Mouse (Mus musculus): ENCODE data around the gene Napb.
"Not testable (repeated sequence)": the region's sequence is repeated elsewhere in the genome, so short reads cannot be mapped to it uniquely, and the experiment has no call there.

The Napb gene

GRCm38 (mm10) chr2:148732327-148733000 lies at the start of gene Napb:
Gene Napb, minus strand, starts transcription at chr2:148732467.
- CTCF ChIA-PET = no interaction called here

DNA sequence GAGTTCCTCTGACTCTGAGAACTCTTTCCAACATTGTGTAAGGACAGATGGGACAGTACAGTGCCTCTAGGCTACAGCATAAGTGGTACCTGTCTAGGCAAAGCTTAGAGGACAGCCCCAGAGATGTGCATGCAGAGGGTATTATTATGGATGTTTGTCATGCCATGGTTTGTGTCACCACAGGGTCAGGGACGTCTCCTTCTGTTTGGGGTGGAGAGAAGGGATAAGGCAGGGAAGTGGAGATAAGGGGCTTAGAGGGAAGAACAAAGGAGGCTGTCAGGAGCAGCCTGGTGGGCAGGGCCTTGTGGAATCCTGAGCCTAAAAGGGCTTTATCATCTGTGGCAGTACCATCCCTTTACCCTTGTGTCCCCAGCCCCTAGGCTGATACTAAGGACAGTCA lies 49.4 kb upstream of the Napb start, which contains the start of gene 8030411F24Rik:
8030411F24Rik (plus strand) TSS at position 301 of the 400 bp plus-strand sequence.
- CTCF ChIA-PET = no interaction called here

DNA sequence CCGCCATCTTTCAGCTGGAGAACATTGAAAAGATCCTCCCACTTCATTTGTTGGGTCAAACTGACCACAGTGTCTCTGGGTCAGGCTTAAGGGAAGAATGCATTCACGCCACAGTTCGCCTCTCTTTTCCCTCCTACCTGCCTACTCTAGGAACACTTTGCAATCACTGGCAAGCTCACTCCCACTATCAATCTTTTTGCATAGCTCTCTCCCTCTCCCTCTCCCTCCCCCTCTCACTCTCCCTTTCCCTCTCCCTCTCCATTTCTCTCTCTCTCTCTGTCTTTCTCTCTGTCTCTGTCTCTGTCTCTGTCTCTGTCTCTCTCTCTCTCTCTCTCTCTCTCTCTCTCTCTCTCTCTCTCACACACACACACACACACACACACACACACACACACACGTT lies 39.1 kb upstream of the Napb start, which contains the start of gene Cst11:
Cst11 (minus strand) TSS at position 101 of the 400 bp plus-strand sequence.
- CTCF ChIA-PET = not testable (repeated sequence)

- CTCF ChIA-PET = no interaction called here
Measured at GRCm38 (mm10) chr2:148763648-148764388, 31.6 kb upstream of the Napb start.

DNA sequence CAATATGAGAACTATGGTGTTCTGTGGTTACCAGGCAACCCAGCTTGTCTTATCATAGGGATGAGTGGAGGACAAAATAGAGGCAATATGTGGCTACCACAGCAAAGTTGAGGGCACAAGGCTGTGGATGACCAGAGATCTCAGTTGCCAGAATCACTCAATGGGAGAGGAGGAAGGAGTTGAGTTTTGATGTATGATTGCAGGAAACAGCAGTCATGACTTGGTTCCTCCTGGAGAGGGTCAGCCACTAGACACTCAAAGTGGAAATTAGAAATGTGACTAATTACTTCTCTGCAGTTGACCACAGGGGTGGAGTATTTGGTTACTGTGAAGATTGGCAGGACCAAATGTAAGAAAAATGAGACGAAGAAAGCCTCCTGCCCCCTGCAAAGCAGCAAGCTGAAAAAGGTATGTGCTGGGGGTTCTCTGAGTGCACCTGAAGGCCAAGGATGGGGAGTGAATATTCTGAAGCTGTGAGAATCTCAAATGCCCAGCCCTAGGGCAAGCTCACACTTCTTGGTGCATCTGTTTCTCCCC lies 22.1 kb upstream of the Napb start:
- CTCF ChIA-PET = no interaction called here

DNA sequence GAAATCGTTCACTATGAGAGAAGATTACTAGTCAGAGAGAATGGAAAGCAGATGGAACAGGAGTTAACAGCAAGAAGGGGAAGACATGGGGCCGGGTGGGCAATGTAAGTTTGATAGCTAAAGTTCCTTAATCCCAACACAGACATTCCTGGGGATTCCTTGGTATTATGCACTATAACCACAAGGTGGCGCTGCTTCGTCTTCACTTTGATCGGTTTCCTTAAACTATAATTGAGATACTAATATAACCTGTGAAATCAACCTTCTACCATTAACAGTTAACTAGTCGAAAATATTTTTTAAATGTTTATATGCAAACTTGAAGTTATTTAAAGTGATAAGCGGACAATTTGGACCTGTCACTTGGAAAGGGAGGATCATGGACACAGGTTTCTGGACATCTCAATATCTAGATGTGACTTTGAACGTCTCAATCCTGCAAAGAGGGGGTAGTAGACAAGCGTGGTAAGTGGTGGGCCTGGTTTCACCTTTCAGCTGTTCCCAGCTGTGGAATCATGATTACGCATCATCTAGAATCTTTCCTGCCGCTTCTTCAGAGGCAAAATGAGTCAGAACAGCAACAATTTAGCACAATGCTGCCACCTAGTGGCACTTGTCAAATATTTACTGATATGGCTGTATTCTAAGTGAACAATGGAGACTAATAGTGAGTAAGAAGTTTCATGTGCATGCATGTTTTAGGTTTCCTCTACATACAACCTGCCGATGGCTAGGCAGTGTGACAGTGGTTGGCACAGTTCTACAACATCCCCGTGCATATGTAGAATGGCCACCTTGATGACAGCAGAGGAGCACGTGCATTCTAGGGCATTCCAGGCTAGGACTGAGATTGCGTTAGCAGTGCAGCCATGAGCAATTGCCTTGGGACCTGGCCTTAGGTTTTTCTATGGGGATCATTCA lies 19.9 kb upstream of the Napb start:
- CTCF ChIA-PET = interaction anchor here (1.1 kb wide), 1 partner anchor 99 kb away, joined by 5 read pairs; no protein-coding TSS in a partner anchor

GRCm38 (mm10) chr2:148750058-148750457 lies 17.8 kb upstream of the Napb start, which contains the start of gene Cstl1:
Gene Cstl1, plus strand, starts transcription at chr2:148750358.
- CTCF ChIA-PET = no interaction called here

DNA sequence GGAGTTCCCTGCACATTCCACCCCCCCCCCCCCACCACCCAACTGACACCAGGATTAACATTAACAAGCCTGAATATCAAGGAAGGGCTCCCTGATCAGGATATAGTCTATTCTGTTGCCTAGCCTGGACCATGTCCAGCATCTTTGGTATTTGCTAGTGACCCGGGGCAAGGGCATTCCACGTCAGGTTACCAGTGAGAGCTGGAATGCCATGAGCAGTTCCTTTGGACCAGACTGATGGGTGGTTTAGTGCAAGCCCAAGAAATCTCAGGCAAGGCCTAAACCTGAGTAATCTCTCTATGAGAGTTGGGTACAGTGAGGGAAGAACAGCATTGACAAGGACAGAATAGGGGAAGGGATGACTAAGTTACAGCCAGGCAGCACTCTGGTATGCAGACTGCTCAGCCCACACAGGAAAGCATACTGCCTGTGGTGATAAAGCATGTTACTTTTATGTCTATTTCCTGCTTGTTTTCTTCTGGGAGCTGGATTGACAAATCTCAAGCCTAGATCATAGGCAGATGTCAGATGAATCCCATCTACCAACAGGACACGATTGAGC lies 11.7 kb upstream of the Napb start:
- CTCF ChIA-PET = no interaction called here

GRCm38 (mm10) chr2:148743001-148743400 lies 10.7 kb upstream of the Napb start:
- CTCF ChIA-PET = no interaction called here

DNA sequence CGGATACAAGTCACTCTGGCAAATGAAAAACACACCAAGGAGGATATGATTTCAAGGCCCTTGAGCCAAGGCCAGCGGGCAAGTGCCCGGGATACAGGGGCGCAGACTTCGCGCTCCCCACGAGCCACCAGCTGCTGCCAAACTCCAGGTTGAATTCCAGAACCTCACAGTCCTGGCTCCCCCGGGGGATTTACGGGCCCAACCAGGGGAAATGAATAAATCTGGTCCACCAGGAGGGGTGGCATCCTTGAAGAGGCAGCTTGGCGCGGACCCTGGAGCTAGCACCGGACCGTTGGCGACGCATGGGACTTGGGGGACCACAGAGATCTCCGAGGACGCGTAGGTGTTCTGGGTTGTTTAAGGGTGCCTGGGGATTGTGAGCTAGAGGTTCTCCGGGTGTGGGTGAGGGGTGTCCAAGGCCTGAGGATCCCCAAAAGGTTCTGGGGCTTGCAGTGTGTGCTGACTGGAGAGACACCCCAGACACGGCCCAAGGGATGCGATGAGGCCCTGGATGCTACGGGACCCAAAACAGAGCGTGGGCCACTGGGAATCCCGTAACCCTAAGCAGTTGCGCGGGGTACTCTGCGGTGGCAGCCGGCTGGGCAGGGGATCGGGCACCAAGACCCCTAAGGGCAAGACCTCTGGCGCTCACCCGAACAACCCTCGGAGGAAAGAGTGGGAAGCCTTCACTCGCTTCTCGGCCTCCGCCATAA lies 497 bp downstream of the Napb start:
- CTCF ChIA-PET = no interaction called here

- CTCF ChIA-PET = no interaction called here
Measured at GRCm38 (mm10) chr2:148719271-148719995, 12.8 kb downstream of the Napb start.

DNA sequence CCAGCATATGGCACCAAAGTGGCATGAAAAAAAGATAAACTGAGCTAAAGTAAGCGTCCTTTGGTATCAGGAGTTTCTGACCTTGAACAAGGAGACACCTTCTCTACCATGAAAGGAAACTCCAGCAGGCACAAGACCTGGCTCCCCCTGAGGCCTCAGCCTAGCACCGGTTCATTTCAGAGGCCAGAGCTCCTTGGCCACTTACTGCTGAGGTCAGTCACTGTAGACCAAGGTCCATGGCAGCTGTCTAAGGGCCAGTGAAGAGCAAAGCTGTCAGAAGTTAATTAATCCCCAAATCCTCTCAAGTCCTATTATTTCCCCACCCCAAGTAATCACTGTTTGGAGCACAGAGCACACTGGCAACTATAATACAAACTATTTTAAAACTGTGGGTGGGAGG lies 15.2 kb downstream of the Napb start:
- CTCF ChIA-PET = no interaction called here

DNA sequence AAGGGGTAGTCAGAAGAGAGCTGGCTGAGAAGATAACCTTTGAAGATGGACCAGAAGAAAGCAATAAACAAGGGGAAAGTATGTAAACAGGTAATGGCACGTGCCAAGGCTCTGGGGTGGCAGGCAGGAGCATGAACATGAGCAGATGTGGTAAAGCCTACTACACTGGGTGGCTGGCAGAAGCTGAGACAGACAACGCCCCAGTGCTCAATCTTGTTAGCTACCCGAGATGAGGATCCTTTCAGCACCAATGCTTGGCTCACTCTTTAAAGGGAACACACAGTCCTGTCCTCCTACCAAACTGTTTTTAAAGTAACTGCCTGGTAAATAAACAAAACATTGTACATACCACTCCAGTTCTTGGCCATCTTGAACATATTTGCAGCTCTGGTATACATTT lies 19.9 kb downstream of the Napb start:
- CTCF ChIA-PET = no interaction called here

GRCm38 (mm10) chr2:148707202-148707530 lies 25.1 kb downstream of the Napb start:
- CTCF ChIA-PET = no interaction called here

DNA sequence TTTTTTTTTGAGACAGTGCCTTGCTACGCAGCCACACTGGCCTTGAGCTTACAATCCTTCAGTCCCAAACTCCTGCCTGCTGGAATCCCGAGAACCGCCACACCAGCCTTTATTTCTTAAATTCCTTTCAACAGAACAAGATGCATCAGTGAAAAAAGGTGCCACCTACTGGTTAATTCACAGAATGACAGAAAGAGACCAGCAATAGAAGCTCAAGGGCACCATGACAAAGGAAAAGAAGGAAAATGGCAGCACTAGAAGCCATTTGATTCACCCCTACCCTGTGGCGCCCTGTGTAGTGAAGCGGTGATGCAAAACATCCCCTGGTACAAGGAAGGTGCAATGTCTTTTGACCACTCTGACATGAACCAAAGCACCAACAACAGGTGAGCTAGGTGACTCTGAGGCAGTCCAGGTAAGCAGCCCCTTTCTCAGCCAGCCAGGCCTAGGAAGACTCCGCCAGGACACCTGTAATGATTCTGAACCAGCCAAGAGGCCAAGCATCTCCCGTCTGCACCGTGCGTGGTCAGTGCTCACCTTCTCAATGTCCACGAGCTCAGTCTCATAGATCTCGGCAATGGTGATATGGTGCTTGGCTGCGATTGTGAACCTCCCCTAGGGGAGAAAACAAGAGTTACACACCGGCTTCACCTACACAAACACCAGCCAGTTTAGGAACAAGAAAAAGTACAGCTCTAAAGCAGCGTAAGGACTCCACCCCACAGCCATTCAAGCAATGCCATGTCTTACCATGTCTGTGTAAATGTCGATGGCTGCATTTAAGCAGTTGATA lies 25.7 kb downstream of the Napb start:
- CTCF ChIA-PET = interaction anchor here (0.6 kb wide), 1 partner anchor 583 kb away, joined by 5 read pairs; no protein-coding TSS in a partner anchor

GRCm38 (mm10) chr2:148698571-148698970 lies 33.7 kb downstream of the Napb start:
- CTCF ChIA-PET = no interaction called here

- CTCF ChIA-PET = interaction anchor here (0.6 kb wide), 1 partner anchor 12 kb away, joined by 3 read pairs; no protein-coding TSS in a partner anchor
Measured at GRCm38 (mm10) chr2:148690781-148691180, 41.5 kb downstream of the Napb start.

GRCm38 (mm10) chr2:148690291-148690690 lies 42.0 kb downstream of the Napb start:
- CTCF ChIA-PET = interaction anchor here (0.6 kb wide), 1 partner anchor 12 kb away, joined by 3 read pairs; no protein-coding TSS in a partner anchor

- CTCF ChIA-PET = no interaction called here
Measured at GRCm38 (mm10) chr2:148689444-148690140, 42.7 kb downstream of the Napb start.
